ENCODE assay signal across 8 mouse cellular contexts in the genomic region with DNA sequence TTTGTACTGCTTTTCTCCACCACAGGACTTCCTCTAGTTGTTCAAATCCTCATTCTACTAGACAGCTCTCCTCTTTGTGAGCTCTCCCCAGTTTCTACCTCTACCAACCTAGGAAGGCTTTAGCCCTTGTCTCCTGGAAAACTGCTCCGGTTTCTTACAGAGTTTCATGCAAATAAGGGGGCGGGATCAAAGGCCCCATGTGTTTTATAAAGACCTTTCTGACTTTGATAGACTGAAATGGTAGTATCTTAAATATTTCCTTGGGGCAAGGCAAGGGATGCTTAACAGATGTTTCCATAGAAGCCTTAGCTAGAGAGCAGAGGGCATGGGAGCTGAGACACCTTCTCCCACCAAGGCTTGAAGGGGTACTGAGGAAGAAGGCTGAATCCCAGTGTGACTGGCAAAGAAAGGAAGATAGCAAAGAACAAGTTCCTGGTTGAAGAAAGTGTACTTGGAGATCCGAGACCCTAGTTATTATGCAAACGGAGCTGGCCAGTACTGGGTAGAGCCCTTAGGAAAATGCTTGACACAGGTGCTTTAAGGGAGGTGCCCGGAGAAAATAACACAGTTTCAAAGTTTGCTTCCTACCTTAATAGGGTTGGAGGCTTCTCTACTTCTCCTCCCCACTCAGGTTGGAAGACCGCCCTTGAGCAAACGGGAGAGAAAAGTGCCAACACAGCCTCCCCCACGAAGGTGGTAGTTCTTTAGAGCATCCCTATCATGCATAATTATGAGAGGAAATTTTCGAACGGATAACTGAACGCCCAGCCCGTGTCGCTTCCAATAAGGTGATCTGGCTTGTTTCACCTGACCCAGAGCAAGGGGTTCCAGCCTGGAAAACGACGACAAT. TPM values are rescaled to one million over a fixed set of nuclear protein-coding genes. Genes with fewer than 3 reads are reported as not detected.
DNase-seq lines count a peak whose midpoint lies in the region; ATAC-seq and TF ChIP-seq lines count a peak whose summit lies in the region.

A gene (plus strand): TSS at position 657 of the 850 bp plus-strand sequence.

- TF ChIP-seq CTCF in E14TG2a.4 (conservative IDR thresholded peaks at IDR 0.05; ENCODE audit: low read length): no peak

- H3K4me3 ChIP-seq in kidney, embryonic 15.5 days (replicated peaks): peak within 1 kb of the TSS; percentile 81
- H3K4me3 ChIP-seq in E14TG2a.4 (replicated peaks; ENCODE audit: low read length): peak within 1 kb of the TSS; percentile 90
- H3K4me3 ChIP-seq in forebrain, embryonic 14.5 days (ENCODE audit: low read depth, low read length): peak within 1 kb of the TSS; percentile 94
- peak within 1 kb of the TSS; percentile 87 for H3K4me3 ChIP-seq in midbrain, embryonic 12.5 days

- no peaks in the 10 kb centered on the region for H3K9me3 ChIP-seq in kidney, embryonic 15.5 days (replicated peaks)
- no peaks in the 10 kb centered on the region for H3K9me3 ChIP-seq in E14TG2a.4 (ENCODE audit: low read length)
- H3K9me3 ChIP-seq in forebrain, embryonic 14.5 days (replicated peaks; ENCODE audit: control insufficient read depth, low read length): no peaks in the 10 kb centered on the region
- H3K9me3 ChIP-seq in midbrain, embryonic 12.5 days: no peaks in the 10 kb centered on the region

- 3% methylated on average over 15 of the region's 15 CpGs for WGBS in kidney, embryonic 15.5 days
- 2% methylated on average over 15 of the region's 15 CpGs for WGBS in forebrain, embryonic 14.5 days
- WGBS in midbrain, embryonic 12.5 days: 2% methylated on average over 15 of the region's 15 CpGs

- no peaks in the 10 kb centered on the region for H3K27me3 ChIP-seq in kidney, embryonic 15.5 days
- peaks cover 59% of the 10 kb centered on the region for H3K27me3 ChIP-seq in E14TG2a.4 (ENCODE audit: insufficient read depth, low read length)
- H3K27me3 ChIP-seq in forebrain, embryonic 14.5 days (replicated peaks; ENCODE audit: control insufficient read depth, insufficient read depth, low read length): no peaks in the 10 kb centered on the region
- H3K27me3 ChIP-seq in midbrain, embryonic 12.5 days: no peaks in the 10 kb centered on the region

- no peaks in the 10 kb centered on the region for H3K36me3 ChIP-seq in kidney, embryonic 15.5 days
- no peaks in the 10 kb centered on the region for H3K36me3 ChIP-seq in E14TG2a.4 (ENCODE audit: insufficient read depth, low read length)
- H3K36me3 ChIP-seq in forebrain, embryonic 14.5 days (ENCODE audit: control insufficient read depth, insufficient read depth, low read length): no peaks in the 10 kb centered on the region
- no peaks in the 10 kb centered on the region for H3K36me3 ChIP-seq in midbrain, embryonic 12.5 days

- peak within 1 kb of the TSS; percentile 82 for H3K27ac ChIP-seq in kidney, embryonic 15.5 days
- H3K27ac ChIP-seq in forebrain, embryonic 14.5 days (ENCODE audit: low read depth, low read length): peak within 1 kb of the TSS; percentile 98
- peak within 1 kb of the TSS; percentile 96 for H3K27ac ChIP-seq in midbrain, embryonic 12.5 days (replicated peaks)

- peaks cover 38% of the 10 kb centered on the region for H3K4me1 ChIP-seq in kidney, embryonic 15.5 days
- H3K4me1 ChIP-seq in E14TG2a.4 (replicated peaks; ENCODE audit: low read depth, low read length): peaks cover 57% of the 10 kb centered on the region
- peaks cover 28% of the 10 kb centered on the region for H3K4me1 ChIP-seq in forebrain, embryonic 14.5 days (ENCODE audit: control insufficient read depth, insufficient read depth, low read length)
- peaks cover 46% of the 10 kb centered on the region for H3K4me1 ChIP-seq in midbrain, embryonic 12.5 days

- 0 out of 2 replicates have a peak, but pooled peaks have one; percentile 3 for ATAC-seq in kidney, embryonic 15.5 days (replicated peaks; ENCODE audit: low FRiP score)
- ATAC-seq in forebrain, embryonic 14.5 days: no peak; the same call in 1 of the 2 replicates
- ATAC-seq in inflammation-experienced regulatory T-cells, adult 6 months: peak; percentile 11
- no peak; the same call in 1 of the 2 replicates for ATAC-seq in midbrain, embryonic 12.5 days (ENCODE audit: low FRiP score, low read depth)

- no peak for DNase-seq in kidney, postnatal 25 days
- DNase-seq in forebrain, embryonic 14.5 days (ENCODE audit: low spot score): no peak
- DNase-seq in cerebellum, postnatal 4 days (ENCODE audit: low spot score in 2 of 2): no peak
- no peak for DNase-seq in T-cell, adult 2 months (ENCODE audit: low spot score)

- peak within 1 kb of the TSS; percentile 97 for H3K4me2 ChIP-seq in kidney, embryonic 15.5 days
- H3K4me2 ChIP-seq in forebrain, embryonic 14.5 days (ENCODE audit: low read length): peak within 1 kb of the TSS; percentile 85
- H3K4me2 ChIP-seq in midbrain, embryonic 12.5 days (replicated peaks): peak within 1 kb of the TSS; percentile 85

- peak within 1 kb of the TSS; percentile 88 for H3K9ac ChIP-seq in kidney, embryonic 15.5 days
- H3K9ac ChIP-seq in forebrain, embryonic 14.5 days (ENCODE audit: low read length): peak within 1 kb of the TSS; percentile 100
- H3K9ac ChIP-seq in midbrain, embryonic 12.5 days (replicated peaks): peak within 1 kb of the TSS; percentile 97

RNA-seq across cellular contexts. Expression of the gene that starts here (rescaled TPM):
- 6.1 and 6.3 TPM in 2 replicates for polyA plus RNA-seq in kidney, embryonic 15.5 days (2015; fragmentation: Nextera tagmentation; extraction: Ambion mirVana)
- 9.6 and 11.6 TPM in 2 replicates for polyA plus RNA-seq in forebrain, embryonic 14.5 days (2014; fragmentation: Nextera tagmentation; extraction: Ambion mirVana)
- under 1 TPM; 0.36 to 0.67 (median 0.61) TPM for polyA plus RNA-seq in inflammation-experienced regulatory T-cells, adult 6 months (2017; shearing (Covaris generic))
- polyA plus RNA-seq in midbrain, embryonic 12.5 days (2016; fragmentation: Nextera tagmentation; extraction: Ambion mirVana): 21.3 and 21.7 TPM in 2 replicates

Comparison
In these comparisons a context has a peak if more than half of its experiments do, and no peak if none do; other contexts are left out.
1. Peak in ATAC-seq in inflammation-experienced regulatory T-cells, adult 6 months; RNA of the gene not detected or under 1 TPM.